Mouse (Mus musculus): ENCODE data around the gene Oit1. TPM values are rescaled to one million over a fixed set of nuclear protein-coding genes. Genes with fewer than 3 reads are reported as not detected.

The Oit1 gene
- total RNA-seq (2014; rRNA removed) (0.07 and 0.09 TPM in 2 replicates), polyA plus RNA-seq (2012; rRNA removed) (0.11 and 0.24 TPM in 2 replicates)

GRCm38 (mm10) chr14:8378685-8379313, at the start of gene Oit1:
Gene Oit1, minus strand, starts transcription at chr14:8378754.
- Histone ChIP-seq H3K4me3 (ENCODE audit: insufficient read depth, low read depth, low read length) (no peak within 1 kb of the TSS), H3K9ac (ENCODE audit: low read depth, low read length) (no peak within 1 kb of the TSS), H3K36me3 (ENCODE audit: control insufficient read depth, insufficient read depth, low read length) (no peaks in the 10 kb centered on the region), H3K4me1 (ENCODE audit: control insufficient read depth, insufficient read depth, low read length) (no peaks in the 10 kb centered on the region), H3K79me2 (ENCODE audit: control insufficient read depth, insufficient read depth, low read length) (no peaks in the 10 kb centered on the region), H3K27ac (replicated peaks; ENCODE audit: insufficient read depth, low read depth, low read length) (no peak within 1 kb of the TSS), H3K27me3 (ENCODE audit: control insufficient read depth, insufficient read depth, low read length) (peaks cover under 1% of the 10 kb centered on the region; the same call in 1 of the 2 replicates)
- DNase-seq (ENCODE audit: extremely low read depth, low read depth, low spot score): no peak
- TF ChIP-seq CTCF (IDR thresholded peaks at IDR 0.05; ENCODE audit: low read depth, low read length) (no peak), POLR2A (IDR thresholded peaks at IDR 0.05; ENCODE audit: extremely low read depth, insufficient read depth, low read length) (no peak)
- 56% methylated on average over 8 of the region's 8 CpGs for WGBS

GRCm38 (mm10) chr14:8422833-8423232, 44.3 kb upstream of the Oit1 start:
- WGBS: 94% methylated on average over 3 of the region's 3 CpGs
- no peak for TF ChIP-seq POLR2A (IDR thresholded peaks at IDR 0.05; ENCODE audit: extremely low read depth, insufficient read depth, low read length)
- Histone ChIP-seq H3K4me1 (ENCODE audit: control insufficient read depth, insufficient read depth, low read length) (peaks cover 7% of the 10 kb centered on the region; the same call in 1 of the 2 replicates), H3K27ac (replicated peaks; ENCODE audit: insufficient read depth, low read depth, low read length) (no peak overlapping the region), H3K79me2 (ENCODE audit: control insufficient read depth, insufficient read depth, low read length) (no peaks in the 10 kb centered on the region), H3K27me3 (ENCODE audit: control insufficient read depth, insufficient read depth, low read length) (no peaks in the 10 kb centered on the region), H3K4me3 (ENCODE audit: insufficient read depth, low read depth, low read length) (no peak overlapping the region), H3K9ac (ENCODE audit: low read depth, low read length) (no peak overlapping the region), H3K36me3 (ENCODE audit: control insufficient read depth, insufficient read depth, low read length) (no peaks in the 10 kb centered on the region)
- DNase-seq (ENCODE audit: extremely low read depth, low read depth, low spot score): no peak

GRCm38 (mm10) chr14:8421199-8421787, 42.7 kb upstream of the Oit1 start:
- Histone ChIP-seq H3K4me3 (ENCODE audit: insufficient read depth, low read depth, low read length) (no peak overlapping the region), H3K79me2 (ENCODE audit: control insufficient read depth, insufficient read depth, low read length) (no peaks in the 10 kb centered on the region), H3K36me3 (ENCODE audit: control insufficient read depth, insufficient read depth, low read length) (no peaks in the 10 kb centered on the region), H3K27me3 (ENCODE audit: control insufficient read depth, insufficient read depth, low read length) (no peaks in the 10 kb centered on the region), H3K4me1 (ENCODE audit: control insufficient read depth, insufficient read depth, low read length) (peaks cover 3% of the 10 kb centered on the region; the same call in 1 of the 2 replicates), H3K27ac (replicated peaks; ENCODE audit: insufficient read depth, low read depth, low read length) (no peak overlapping the region), H3K9ac (ENCODE audit: low read depth, low read length) (no peak overlapping the region)
- 45% methylated on average over 10 of the region's 10 CpGs for WGBS
- no peak for DNase-seq (ENCODE audit: extremely low read depth, low read depth, low spot score)
- TF ChIP-seq POLR2A (IDR thresholded peaks at IDR 0.05; ENCODE audit: extremely low read depth, insufficient read depth, low read length) (no peak), CTCF (IDR thresholded peaks at IDR 0.05; ENCODE audit: low read depth, low read length) (no peak)

GRCm38 (mm10) chr14:8418610-8419009, 40.1 kb upstream of the Oit1 start:
- H3K4me1 ChIP-seq (ENCODE audit: control insufficient read depth, insufficient read depth, low read length): no peaks in the 10 kb centered on the region
- no peak for TF ChIP-seq CTCF (IDR thresholded peaks at IDR 0.05; ENCODE audit: low read depth, low read length)
- TF ChIP-seq POLR2A (IDR thresholded peaks at IDR 0.05; ENCODE audit: extremely low read depth, insufficient read depth, low read length): no peak
- WGBS: 77% methylated on average over 3 of the region's 3 CpGs

GRCm38 (mm10) chr14:8405946-8406345, 27.4 kb upstream of the Oit1 start:
- H3K36me3 ChIP-seq (ENCODE audit: control insufficient read depth, insufficient read depth, low read length): no peaks in the 10 kb centered on the region
- WGBS: 84% methylated on average over 6 of the region's 6 CpGs
- no peaks in the 10 kb centered on the region for H3K79me2 ChIP-seq (ENCODE audit: control insufficient read depth, insufficient read depth, low read length)
- no peaks in the 10 kb centered on the region for H3K27me3 ChIP-seq (ENCODE audit: control insufficient read depth, insufficient read depth, low read length)
- H3K27ac ChIP-seq (replicated peaks; ENCODE audit: insufficient read depth, low read depth, low read length): no peak overlapping the region
- no peak for DNase-seq (ENCODE audit: extremely low read depth, low read depth, low spot score)
- H3K9ac ChIP-seq (ENCODE audit: low read depth, low read length): no peak overlapping the region
- no peaks in the 10 kb centered on the region for H3K4me1 ChIP-seq (ENCODE audit: control insufficient read depth, insufficient read depth, low read length)
- H3K4me3 ChIP-seq (ENCODE audit: insufficient read depth, low read depth, low read length): no peak overlapping the region
- TF ChIP-seq POLR2A (IDR thresholded peaks at IDR 0.05; ENCODE audit: extremely low read depth, insufficient read depth, low read length): no peak
- no peak for TF ChIP-seq CTCF (IDR thresholded peaks at IDR 0.05; ENCODE audit: low read depth, low read length)

More at GRCm38 (mm10) chr14:8418610-8419009, 40.1 kb upstream of the Oit1 start:
- H3K79me2 ChIP-seq (ENCODE audit: control insufficient read depth, insufficient read depth, low read length): no peaks in the 10 kb centered on the region
- H3K4me3 ChIP-seq (ENCODE audit: insufficient read depth, low read depth, low read length): no peak overlapping the region
- no peak overlapping the region for H3K27ac ChIP-seq (replicated peaks; ENCODE audit: insufficient read depth, low read depth, low read length)
- DNase-seq (ENCODE audit: extremely low read depth, low read depth, low spot score): no peak
- H3K27me3 ChIP-seq (ENCODE audit: control insufficient read depth, insufficient read depth, low read length): no peaks in the 10 kb centered on the region
- H3K36me3 ChIP-seq (ENCODE audit: control insufficient read depth, insufficient read depth, low read length): no peaks in the 10 kb centered on the region
- no peak overlapping the region for H3K9ac ChIP-seq (ENCODE audit: low read depth, low read length)

GRCm38 (mm10) chr14:8403310-8403709, 24.8 kb upstream of the Oit1 start:
- no peaks in the 10 kb centered on the region for H3K27me3 ChIP-seq (ENCODE audit: control insufficient read depth, insufficient read depth, low read length)
- no peak for DNase-seq (ENCODE audit: extremely low read depth, low read depth, low spot score)
- no peak overlapping the region for H3K27ac ChIP-seq (replicated peaks; ENCODE audit: insufficient read depth, low read depth, low read length)
- H3K36me3 ChIP-seq (ENCODE audit: control insufficient read depth, insufficient read depth, low read length): no peaks in the 10 kb centered on the region
- TF ChIP-seq CTCF (IDR thresholded peaks at IDR 0.05; ENCODE audit: low read depth, low read length) (no peak), POLR2A (IDR thresholded peaks at IDR 0.05; ENCODE audit: extremely low read depth, insufficient read depth, low read length) (no peak)
- WGBS: 90% methylated on average over 3 of the region's 3 CpGs
- H3K4me1 ChIP-seq (ENCODE audit: control insufficient read depth, insufficient read depth, low read length): peaks cover 3% of the 10 kb centered on the region; the same call in 1 of the 2 replicates
- no peaks in the 10 kb centered on the region for H3K79me2 ChIP-seq (ENCODE audit: control insufficient read depth, insufficient read depth, low read length)
- no peak overlapping the region for H3K9ac ChIP-seq (ENCODE audit: low read depth, low read length)
- no peak overlapping the region for H3K4me3 ChIP-seq (ENCODE audit: insufficient read depth, low read depth, low read length)
